Mouse (Mus musculus) E14TG2a.4 (cell line): ENCODE measurements around the gene Celsr3.

ENCODE experiments used
- H3K27me3 ChIP-seq: 2 replicates; pipeline ENCODE4 v1.6.1; 2014; ENCODE audit warnings: low read length, control low read depth; ENCODE audit not compliant: insufficient read depth
- H3K36me3 ChIP-seq: 2 replicates; pipeline ENCODE4 v1.6.1; 2014; ENCODE audit warnings: low read length, control low read depth; ENCODE audit not compliant: insufficient read depth
- H3K4me1 ChIP-seq: replicated peaks from 2 replicates; pipeline ENCODE4 v1.6.1; 2014; ENCODE audit warnings: low read depth, low read length, control low read depth
- H3K4me3 ChIP-seq: replicated peaks from 2 replicates; pipeline ENCODE4 v1.5.1; 2014; ENCODE audit warnings: mild to moderate bottlenecking, low read length
- H3K9me3 ChIP-seq: 2 replicates; pipeline ENCODE4 v1.6.1; 2014; ENCODE audit warnings: low read length, control low read depth
- CTCF ChIP-seq: conservative IDR thresholded peaks from 2 replicates; pipeline ENCODE4 v1.5.1; 2014; ENCODE audit warnings: low read length
- NANOG ChIP-seq: IDR thresholded peaks from 2 replicates; pipeline ENCODE4 v1.6.1; 2014; ENCODE audit warnings: borderline replicate concordance, low read length, mixed read lengths
- POU5F1 ChIP-seq: IDR thresholded peaks from 2 replicates; pipeline ENCODE4 v1.6.1; 2014; ENCODE audit warnings: low read length, borderline replicate concordance

Gene Celsr3

GRCm38 (mm10) chr9:108853635-108854240 lies 27.6 kb downstream of the Celsr3 start:
- Histone ChIP-seq H3K4me3 (peak overlapping the region; percentile 99), H3K36me3 (peaks cover 33% of the 10 kb centered on the region), H3K4me1 (peaks cover 56% of the 10 kb centered on the region), H3K27me3 (peaks cover 12% of the 10 kb centered on the region), H3K9me3 (no peaks in the 10 kb centered on the region)
- TF ChIP-seq POU5F1 (no peak), CTCF (peak; percentile 49), NANOG (no peak)

GRCm38 (mm10) chr9:108854241-108854696 lies 28.1 kb downstream of the Celsr3 start:
- TF ChIP-seq NANOG (no peak), CTCF (no peak), POU5F1 (no peak)
- H3K36me3 ChIP-seq = peaks cover 38% of the 10 kb centered on the region
- peaks cover 11% of the 10 kb centered on the region for H3K27me3 ChIP-seq
- H3K4me3 ChIP-seq = peak overlapping the region; percentile 99
- no peaks in the 10 kb centered on the region for H3K9me3 ChIP-seq
- peaks cover 51% of the 10 kb centered on the region for H3K4me1 ChIP-seq

- H3K4me1 ChIP-seq = peaks cover 43% of the 10 kb centered on the region
Measured at GRCm38 (mm10) chr9:108855335-108855734, 29.2 kb downstream of the Celsr3 start.

GRCm38 (mm10) chr9:108858792-108859527 lies 32.8 kb downstream of the Celsr3 start:
- peaks cover 11% of the 10 kb centered on the region for H3K27me3 ChIP-seq
- no peaks in the 10 kb centered on the region for H3K9me3 ChIP-seq
- TF ChIP-seq CTCF = no peak
- no peak for TF ChIP-seq POU5F1
- TF ChIP-seq NANOG = no peak
- H3K36me3 ChIP-seq = peaks cover 65% of the 10 kb centered on the region
- H3K4me3 ChIP-seq = no peak overlapping the region
- H3K4me1 ChIP-seq = peaks cover 17% of the 10 kb centered on the region

More at GRCm38 (mm10) chr9:108855335-108855734, 29.2 kb downstream of the Celsr3 start:
- Histone ChIP-seq H3K27me3 (peaks cover 11% of the 10 kb centered on the region), H3K36me3 (peaks cover 49% of the 10 kb centered on the region), H3K9me3 (no peaks in the 10 kb centered on the region), H3K4me3 (peak overlapping the region; percentile 99)
- no peak for TF ChIP-seq NANOG
- TF ChIP-seq CTCF = no peak
- TF ChIP-seq POU5F1 = no peak
